Mouse (Mus musculus) megakaryocyte, embryonic 14.5 days (primary cell): ENCODE measurements around the gene Map3k21.

Source experiments
- FLI1 ChIP-seq: IDR thresholded peaks from 2 replicates; pipeline ENCODE4 v1.6.1; 2012; ENCODE audit warnings: low read length, inconsistent platforms, mixed read lengths
- GATA1 ChIP-seq: IDR thresholded peaks from 3 replicates; pipeline ENCODE4 v1.6.1; 2012; ENCODE audit warnings: mixed read lengths, low read length, inconsistent platforms, borderline replicate concordance

DNA sequence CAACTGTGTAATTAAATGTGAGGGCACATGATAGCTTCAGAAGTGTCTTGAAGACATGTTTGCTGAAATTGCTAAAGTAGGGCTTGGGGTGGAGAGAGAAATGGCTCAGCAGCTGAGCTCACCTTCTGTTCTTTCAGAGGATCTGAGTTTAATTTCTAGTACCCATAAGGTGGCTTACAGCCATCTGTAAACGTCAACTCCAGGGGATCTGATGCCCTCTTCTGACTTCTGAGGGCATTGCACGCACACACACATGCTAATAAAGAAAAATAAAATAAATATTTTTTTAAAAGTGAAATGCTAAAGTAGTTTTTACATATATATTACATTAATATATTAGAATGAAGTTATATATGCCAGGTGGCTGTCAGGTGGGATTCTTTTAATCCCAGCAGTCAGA, 9.1 kb upstream of the Map3k21 start:
- TF ChIP-seq GATA1 (no peak), FLI1 (no peak)
